Mouse (Mus musculus) MEL-GATA-1-ER (cell line): ENCODE measurements around the gene Elovl7.

Experiments used
- DNase-seq: peaks from one replicate; pipeline ENCODE4 v3.0.0-alpha.2; 2012; ENCODE audit warnings: low read depth; ENCODE audit errors: extremely low read depth

The Elovl7 gene

DNA sequence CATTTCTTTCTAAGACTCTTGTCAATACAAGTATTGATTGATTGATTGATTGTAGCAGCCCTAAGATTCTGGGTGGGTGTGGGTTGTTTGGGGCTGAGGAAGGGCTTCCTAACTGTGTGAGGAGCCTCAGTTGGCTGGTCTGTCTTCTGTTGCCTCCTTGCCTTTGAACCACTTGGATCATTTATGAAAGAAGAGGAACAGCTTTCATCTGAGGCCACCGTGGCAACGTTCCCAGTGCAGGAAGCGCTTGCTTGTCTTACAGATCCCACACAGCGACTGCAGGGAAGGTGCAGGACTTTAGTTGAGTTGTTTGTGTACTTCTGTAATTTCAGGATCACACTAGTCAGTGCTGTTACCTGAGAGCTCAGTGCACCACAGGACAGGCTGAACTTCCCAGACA is 25.8 kb downstream of the Elovl7 start:
- no peak for DNase-seq

DNA sequence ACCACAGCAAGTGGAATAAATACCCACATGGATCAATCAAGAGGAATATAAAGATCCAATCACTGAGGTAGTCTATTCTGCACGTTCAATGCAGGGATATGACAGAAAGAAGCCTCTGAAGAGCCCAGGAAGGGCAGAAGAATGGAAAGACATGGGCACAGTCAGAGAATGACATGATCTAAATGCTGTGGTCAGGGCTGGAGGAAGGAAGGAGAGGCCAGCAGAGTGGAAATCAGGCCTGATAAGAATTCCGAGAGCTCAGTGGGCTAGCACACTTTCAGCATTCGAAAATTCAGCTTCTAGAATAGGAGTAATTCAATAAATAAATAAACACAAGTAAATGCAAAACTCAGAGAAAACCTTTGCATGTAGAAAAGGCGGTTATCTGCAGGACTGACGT is 27.5 kb downstream of the Elovl7 start:
- DNase-seq, result no peak

DNA sequence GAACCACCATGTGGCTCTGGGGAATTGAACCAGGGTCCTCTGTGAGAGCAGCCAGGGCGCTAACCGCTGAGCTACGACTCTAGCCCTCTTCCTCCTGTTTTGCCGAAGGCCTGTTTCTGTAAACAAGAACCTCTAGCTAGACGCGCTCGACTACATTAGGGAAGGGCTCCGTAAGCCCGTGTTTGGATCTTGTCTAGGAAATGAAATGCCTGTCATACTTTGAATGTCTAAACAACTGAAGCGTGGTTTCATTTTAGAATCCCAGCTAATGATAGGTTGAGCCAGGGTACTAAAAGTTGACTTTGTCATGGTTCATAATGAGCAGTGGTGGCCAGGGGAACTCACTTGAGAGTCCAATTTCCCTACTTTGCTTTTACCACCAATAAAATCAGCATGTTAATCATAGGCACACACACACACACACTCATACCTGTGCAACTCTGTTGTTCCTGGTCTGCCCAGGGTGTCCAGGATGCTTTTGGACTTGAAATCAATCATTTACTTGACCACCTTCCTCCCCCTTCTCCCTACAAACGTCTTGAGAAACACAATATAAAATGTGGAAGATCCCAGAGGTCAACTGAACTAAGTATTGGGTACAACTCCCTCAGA is 31.0 kb downstream of the Elovl7 start:
- no peak for DNase-seq

DNA sequence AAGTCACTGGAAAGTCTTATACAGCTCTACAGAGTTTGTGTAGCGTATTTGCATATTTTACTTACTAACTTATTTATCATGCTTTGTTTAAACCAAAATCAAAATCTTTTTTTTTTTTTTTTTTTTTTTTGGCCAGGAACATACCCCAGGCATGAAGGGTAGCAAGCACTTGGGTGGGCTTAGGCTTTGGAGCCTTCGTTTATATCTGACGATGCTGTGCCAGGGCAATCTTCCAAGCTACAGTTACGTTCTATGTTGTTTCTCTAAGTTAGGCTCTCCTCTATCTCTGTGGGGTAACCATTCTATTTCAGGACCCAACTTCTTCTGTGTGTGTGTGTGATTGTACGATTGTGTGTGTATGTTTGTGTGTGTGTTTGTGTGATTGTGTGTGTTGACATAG is 36.9 kb downstream of the Elovl7 start:
- DNase-seq, result no peak

DNA sequence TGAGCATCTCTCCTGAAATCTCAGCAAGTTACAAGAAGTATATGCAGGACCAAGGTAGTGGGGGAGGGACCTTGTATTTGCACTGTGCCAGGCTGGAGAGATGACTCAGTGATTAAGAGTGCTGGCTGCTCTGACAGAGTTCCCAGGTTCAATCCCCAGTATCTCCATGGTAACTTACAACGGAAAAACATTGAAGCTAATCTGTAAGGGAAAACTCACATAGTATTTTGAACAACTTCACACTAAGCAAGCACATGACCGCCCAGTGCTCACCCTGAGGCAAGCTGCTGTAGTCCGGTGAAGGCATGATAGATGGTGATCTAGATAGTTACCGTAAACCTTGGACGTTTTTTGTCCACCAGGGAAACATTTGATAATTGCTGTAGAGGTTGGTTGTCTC is 39.8 kb downstream of the Elovl7 start:
- no peak for DNase-seq

DNA sequence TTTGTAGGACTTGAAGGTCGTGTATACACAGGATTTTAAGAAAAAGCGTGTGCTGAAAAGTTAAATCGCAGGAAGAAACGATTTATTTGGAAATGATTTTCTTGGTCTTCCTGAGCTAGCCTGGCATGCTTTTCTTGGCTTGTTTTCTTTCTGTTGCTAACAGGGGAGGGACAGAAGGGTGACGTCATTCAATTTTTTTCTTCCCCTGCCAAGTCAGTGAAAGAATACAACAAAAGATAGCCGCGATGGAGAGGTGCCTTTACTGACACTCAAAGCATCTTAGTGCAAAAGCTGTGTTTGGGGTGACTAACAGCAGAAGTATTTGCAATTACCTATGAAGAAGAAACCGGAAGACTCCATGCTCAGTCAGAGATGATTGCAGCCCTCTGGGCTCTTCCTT is 48.8 kb downstream of the Elovl7 start:
- no peak for DNase-seq

DNA sequence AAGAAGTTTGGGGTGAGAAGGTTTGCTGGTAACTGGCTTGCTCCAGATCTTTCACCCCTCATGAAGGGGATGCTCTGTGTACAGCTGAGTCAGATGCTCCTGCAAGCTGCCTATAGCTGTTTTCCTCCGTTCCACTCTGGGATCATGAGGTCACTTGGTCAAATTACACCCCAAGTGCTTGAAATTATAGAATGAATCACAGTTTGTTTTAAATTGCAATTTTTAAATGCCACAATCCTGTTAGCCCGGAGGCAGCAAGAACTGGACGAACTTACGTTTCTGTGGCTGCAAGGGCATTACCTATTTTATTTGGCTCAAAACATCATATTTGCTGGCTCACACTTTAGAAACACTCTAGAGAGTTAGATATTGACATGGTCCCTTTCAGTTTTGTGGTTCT is 51.2 kb downstream of the Elovl7 start:
- DNase-seq, result no peak

DNA sequence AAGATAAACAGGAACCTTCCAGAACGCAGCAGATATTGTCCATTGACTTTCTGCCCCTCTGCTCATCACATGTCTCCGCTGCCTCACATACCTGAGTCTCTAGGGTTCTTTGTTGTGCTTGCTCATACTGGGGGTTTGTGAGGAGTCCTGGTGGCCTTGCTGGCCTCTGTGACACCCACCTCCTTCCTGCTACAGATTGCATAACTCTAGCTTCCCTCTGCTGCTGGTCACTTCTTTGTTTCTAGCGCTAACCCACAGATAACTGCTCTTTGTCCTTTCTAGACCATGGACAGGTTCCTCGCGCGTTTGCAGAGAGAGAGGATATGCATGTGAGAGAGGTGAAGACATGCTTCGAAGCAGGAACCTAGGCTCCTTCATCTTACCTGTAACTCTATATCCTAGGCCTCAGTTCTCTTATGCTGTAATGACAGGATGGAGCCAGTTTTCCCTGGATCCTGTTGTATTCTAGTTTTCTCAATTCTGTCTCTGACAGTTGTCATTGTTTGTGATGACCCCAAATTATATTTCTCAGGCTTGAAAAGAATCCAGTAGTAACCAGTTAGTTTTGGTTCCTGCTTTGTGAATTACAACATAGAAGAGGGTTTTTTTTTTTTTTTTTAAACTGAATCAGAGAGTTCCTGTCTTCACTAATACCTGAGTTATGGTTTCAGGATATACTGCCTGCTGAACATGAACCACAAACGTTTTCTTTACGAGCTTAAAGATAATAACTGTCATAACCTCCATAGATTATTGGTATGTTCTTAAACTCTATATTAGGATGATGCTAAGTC is 53.8 kb downstream of the Elovl7 start:
- no peak for DNase-seq

DNA sequence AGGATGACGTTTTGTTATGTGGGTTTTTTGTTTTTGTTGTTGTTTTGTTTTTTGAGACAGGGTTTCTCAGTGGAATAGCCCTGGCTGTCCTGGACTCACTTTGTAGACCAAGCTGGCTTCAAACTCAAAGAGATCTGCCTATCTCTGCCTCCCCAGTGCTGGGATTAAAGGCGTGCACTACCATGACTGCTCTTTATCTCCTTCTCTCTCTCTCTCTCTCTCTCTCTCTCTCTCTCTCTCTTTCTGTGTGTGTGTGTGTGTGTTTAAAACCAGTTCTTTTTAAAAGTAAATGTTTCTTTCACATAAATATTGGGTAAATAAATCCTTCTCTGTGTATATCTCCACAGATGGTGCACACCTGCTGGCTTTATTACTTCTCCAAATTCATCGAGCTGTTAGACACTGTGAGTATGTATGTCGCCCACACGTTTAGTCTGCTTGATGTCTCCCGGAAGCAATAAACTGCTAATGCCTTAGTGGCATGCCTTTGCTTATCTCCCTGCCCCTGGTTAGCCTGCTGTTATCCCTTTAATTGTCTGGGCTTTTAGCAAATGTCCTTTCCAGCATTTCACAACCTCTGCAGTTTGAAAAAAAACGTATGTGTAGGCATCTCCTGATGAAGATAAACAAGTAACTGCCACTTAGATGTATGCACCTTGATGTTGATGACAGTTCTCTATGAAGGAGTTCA is 57.4 kb downstream of the Elovl7 start:
- peak; percentile 22 for DNase-seq

DNA sequence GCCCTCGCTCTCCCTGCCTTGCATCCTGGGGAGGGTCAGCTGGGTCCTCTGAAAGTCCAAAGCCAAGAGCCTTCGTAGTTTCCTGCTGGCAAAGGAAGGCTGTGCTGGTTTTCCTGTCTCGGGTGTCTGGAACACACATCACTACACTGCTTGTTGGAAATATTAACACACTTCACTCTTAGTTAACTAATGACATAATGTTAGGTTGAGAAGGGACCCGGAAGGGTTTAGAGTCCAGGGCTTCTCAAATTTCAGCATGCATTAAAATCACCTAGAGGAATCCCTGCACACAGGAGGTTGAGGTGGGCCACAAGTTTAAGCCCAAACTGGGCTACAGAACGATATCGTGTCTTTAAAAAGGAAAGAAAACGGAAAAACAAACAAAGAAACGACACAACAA is 58.1 kb downstream of the Elovl7 start:
- no peak for DNase-seq

DNA sequence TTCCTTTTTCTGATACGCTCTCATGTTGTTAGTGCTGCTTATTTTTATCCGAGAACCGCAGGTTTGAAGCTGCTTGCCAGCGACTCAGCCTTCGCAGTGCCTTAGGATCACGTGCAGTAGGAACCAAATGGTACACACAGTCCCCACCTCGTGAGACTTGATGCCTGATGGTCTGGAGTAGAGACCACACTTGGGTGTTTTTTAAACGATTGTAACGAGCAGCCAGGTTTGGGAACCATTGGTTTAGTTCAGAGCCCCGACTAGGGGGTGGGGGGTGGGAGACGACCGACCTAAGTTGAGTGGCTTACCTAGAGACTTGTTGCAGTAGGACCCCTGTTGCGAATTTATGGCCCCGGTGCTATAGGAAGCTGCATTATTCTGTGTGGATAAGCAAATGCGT is 58.8 kb downstream of the Elovl7 start:
- no peak for DNase-seq

DNA sequence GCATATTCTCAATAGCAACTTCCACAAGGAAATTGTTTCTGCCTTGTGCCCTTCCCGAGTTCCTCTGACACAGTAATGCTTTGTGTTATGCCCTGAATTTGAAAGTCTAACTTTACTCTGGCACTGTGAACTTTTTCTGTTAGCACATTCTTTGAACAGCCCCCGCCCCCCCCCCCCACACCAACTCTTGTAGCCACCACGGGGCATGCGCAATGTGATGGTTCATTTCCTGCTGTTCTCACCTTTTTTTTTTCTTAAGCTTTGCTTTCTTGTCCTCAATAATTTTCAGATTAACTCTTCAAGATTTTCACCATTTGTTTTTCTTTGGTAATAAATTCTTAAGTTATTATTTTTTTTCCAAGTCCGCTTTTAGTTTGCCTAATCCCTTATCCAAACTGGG is 59.3 kb downstream of the Elovl7 start:
- no peak for DNase-seq

DNA sequence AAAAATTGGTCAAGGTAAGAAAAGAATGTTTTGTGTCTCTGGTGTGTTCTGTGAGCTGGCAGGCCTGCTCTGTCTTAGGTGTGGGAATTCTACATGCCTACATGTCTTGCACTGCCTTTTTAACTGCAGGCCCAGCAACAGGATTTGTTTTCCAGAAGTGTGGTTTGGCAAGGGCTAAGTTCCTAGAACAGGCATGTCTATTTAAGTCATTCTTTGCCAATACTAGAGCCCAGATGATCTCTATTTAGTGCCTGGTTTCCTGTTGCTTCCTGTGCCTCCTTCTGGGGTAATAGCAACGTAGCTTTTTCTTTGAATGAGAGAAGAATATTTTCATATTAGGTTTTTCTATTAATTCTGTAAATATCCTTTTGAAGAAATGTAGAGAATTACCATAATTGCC is 62.4 kb downstream of the Elovl7 start:
- no peak for DNase-seq

DNA sequence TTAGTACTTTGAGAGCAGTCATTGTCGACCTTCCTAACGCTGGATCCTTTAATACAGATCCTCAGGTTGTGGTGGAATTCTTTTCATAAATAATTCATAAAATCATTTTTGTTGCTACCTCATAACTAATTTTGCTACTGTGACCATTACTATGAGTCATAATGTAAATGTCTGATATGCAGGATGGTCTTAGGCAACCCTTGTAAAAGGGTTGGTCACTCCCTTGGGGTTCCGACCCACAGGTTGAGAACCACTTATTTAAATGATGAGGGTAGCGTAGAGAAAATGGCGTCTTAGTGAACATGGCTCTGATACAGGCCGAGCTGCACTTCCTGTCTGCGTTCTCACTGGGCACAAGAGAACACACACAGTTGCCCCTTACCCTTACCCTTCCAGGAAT is 63.1 kb downstream of the Elovl7 start:
- DNase-seq, result no peak

DNA sequence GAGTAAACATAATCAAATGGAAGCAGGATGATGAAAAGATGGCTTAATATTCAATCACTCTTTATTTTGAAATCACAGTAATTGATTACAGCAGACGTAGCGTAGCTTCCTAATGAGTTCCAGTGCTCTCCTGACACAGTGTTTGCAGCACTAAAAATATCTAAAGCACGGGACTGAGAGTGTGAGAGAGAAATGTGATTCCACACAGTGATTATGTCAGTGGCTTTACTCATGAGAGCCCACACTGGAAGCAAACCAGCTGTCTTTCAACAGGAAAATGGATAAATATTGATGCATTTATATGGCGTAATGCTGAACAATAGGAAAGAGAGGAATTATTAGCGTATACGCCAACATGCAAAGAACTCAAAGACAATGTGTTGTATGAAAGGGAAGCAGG is 64.4 kb downstream of the Elovl7 start:
- DNase-seq, result no peak

DNA sequence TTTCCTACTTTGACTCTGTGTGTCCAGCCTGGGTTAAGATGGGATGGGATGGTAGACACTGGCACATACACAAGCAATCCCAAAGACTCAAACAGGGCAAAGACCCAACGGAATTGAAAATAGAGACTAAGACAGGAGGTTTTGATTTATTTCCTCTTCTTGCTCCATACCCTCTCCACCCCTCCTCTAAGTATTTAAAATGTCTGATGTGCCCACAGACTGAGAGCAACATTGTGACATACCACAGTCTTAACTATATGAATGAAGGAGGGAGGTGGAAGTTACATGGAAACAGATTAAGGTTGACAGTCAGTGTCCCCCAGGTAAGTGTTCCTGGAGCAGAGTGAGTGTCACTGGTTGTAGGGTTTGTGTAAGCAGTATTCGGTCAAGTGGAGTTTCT is 70.1 kb downstream of the Elovl7 start:
- DNase-seq, result no peak

DNA sequence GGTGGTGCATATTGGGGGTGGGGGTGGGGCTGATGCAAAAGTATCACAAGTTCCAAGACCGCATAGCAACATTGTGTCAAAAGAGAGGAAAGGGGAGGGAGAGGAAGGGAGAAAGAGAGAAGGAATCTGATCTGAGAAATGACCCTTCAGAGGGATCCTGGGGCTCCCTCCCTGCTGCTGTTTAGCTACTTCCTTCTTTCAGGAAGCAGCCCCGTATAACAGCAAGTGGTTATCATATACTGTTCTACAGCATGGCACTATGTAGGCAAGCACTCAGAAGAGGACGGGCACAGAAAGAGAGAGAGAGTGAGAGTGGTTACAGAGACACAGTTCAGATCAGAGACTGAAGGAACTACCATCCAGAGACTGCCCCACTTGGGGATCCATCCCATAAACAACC is 73.7 kb downstream of the Elovl7 start:
- no peak for DNase-seq

DNA sequence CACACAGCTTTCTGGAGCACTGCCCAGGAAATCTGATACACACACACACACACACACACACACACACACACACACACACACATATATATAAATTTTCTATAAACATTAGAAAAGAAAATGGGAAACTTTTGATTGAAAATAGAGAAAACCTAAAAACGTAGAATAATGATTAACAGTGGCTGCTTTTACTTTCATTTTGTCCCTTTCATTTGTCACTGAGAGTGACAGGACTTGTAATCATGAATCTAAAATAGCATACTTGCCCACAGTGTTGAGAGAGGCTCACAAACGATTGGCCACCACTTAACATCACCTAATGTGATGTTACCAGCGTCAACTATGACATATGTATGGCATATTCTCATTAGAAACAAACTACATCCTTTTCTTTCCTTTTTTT is 75.2 kb downstream of the Elovl7 start:
- DNase-seq, result no peak

DNA sequence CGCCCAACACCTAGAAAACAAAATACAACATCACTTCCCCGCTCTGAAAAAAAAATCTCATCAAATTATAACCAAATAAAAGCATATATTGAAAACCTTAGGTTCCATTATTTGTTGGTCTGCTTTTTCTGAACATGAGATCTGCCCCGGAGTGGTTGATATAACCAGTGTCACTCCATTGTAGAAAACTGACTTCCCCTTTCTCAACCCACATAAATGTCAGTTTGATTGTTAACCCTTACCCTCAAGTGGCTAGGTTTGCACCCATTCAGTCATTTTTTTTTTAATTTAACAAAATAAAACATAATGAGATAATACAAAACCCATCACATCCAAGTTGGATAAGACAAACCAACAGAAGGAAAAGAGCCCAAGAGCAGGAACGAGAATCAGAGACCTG is 76.1 kb downstream of the Elovl7 start:
- DNase-seq, result peak; percentile 62

DNA sequence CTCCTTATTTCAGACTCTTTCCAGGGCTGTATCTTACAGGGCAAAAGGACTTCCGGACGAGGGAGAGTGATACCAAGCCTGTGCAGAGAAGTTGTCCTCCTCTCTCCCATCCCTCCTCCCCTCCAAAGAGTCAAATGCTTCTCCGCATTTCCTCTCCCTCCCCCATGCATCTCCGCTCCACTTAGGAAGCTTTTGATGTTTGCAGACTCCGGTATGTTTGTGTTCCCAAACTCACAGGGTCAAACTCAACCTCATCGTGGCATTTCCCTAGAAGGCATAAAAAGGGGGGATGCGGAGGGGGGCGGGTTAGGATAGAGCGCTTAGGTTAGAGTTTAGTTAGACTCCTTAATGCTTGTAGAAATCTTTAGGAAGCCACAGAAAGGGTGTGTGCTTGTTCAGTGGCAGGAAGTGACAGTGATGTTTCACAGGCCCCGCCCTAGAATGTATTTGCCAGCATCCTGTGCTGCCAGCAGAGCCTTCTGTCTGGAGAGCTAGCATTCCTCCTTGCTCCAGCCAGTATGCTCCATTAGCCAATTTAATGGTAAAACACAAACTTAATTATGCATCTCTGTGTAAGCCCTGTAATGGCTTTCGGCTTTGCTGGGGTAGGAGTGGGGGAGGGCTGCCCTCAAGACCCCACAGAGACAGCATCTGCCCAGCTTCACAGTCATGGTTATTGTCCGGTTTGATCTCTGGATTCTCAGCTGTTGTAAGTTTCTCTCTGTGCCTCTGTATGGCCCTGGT is 83.3 kb downstream of the Elovl7 start:
- DNase-seq, result peak; percentile 81

DNA sequence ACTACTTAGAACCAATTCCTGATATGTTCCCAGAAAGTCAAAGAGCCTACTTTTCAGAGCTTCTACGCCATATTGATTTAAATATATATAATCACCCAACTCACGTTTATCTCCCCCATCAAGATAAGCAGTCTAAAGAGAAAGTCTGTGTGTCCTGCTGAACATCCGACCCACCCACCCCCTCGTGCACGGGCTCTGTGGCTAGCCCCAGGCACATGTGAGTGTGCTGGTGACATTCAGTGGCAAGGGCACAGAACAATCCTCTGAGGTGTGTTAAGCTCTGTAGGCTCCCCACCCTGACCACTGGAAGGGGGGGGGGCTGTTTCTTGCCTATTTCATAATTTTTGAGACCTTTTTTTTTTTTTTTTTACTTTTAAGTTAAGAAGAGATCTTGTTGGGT is 84.0 kb downstream of the Elovl7 start:
- no peak for DNase-seq

DNA sequence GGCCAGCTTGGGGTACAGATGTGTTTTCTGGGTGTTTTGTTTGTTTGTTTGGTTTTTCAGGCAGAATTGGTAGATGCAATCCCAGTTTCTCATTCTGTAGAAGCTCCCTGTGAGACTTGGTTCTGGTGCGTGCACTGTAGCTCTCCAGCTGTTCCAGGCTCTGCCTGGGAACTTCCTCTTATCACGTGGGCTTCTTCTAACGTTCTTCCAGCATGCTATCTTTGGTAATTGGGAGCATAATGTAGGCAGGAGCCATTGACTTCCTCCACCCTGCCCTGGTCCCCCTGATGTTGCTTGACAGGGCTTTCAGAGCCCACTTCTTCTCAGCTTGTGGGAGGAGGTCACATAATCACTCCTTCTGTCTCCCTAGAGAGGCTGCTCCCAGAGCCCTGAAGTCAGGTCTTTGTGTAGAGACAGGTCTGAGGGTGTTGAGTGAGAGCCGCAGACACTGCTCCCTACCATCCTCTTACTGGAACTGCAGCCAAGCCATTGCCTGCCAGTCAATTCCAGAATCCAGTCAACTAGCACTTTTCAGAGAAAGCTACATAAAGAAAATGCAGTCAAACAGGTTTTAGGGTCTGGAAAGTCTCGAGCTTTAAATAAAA is 86.2 kb downstream of the Elovl7 start:
- DNase-seq, result no peak
